Mouse (Mus musculus) olfactory bulb, adult 2 months (tissue): Measurements from ENCODE around the gene Dse. TPM values are rescaled to one million over a fixed set of nuclear protein-coding genes. Genes with fewer than 3 reads are reported as not detected.

Experiments used
- H3K27ac ChIP-seq: fragments of 200-500 bp; 2 replicates; pipeline ENCODE4 v1.5.1; 2012; ENCODE audit warnings: low read depth, low read length; ENCODE audit not compliant: insufficient read depth
- H3K4me1 ChIP-seq: fragments of 200-500 bp; 2 replicates; pipeline ENCODE4 v1.6.1; 2012; ENCODE audit warnings: low read length; ENCODE audit not compliant: control insufficient read depth, insufficient read depth
- H3K4me3 ChIP-seq: fragments of 200-500 bp; 2 replicates; pipeline ENCODE4 v1.5.1; 2012; ENCODE audit warnings: mild to moderate bottlenecking, low read depth, low read length, moderate library complexity; ENCODE audit not compliant: insufficient read depth
- CTCF ChIP-seq: fragments of 200-500 bp; IDR thresholded peaks from 2 replicates; pipeline ENCODE4 v1.5.1; 2012; ENCODE audit warnings: low read depth, mild to moderate bottlenecking, low read length, moderate library complexity; ENCODE audit not compliant: insufficient read depth
- POLR2A ChIP-seq: fragments of 200-500 bp; IDR thresholded peaks from 2 replicates; pipeline ENCODE4 v1.6.1; 2012; ENCODE audit warnings: mild to moderate bottlenecking, low read depth, low read length, moderate library complexity; ENCODE audit not compliant: insufficient read depth
- WGBS: fragments of 180-500 bp; shearing (Covaris S2); methylation state at CpG from one replicate; pipeline ENCODE4 v1.1.7; 2018; 5-methylcytosine and 5-hydroxymethylcytosine counted together
- polyA plus RNA-seq: library from polyadenylated mRNA; stranded (reverse); fragments of >200 nt; gene quantifications from 2 replicates; pipeline ENCODE4 v1.2.4, GENCODE M21; 2012; ENCODE audit warnings: low replicate concordance; ENCODE audit not compliant: missing spikeins, insufficient read depth, insufficient read length

Dse gene
- polyA plus RNA-seq, 1 experiment, result not detected

DNA sequence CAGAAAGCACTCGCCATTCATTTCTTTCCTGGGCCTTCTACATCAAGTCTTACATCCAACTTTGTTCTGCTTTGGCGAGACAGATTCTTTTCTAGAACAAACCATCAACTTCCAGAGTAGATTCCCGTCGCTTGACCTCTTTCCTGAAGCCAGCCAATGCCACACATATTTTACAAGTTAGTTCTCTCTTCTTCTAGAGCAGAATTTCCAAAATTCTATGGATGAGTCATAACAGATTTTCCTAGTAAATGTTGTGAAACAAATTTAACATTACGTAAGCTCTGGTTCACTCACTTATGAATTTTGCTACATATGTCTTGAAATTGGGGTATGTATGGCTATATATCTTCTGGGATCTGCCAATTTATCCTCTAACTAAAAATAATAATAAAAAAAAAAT is 13.0 kb downstream of the Dse start:
- Histone ChIP-seq H3K27ac (no peak overlapping the region), H3K4me3 (no peak overlapping the region), H3K4me1 (no peaks in the 10 kb centered on the region)
- TF ChIP-seq POLR2A (no peak), CTCF (no peak)
- 93% methylated on average over 5 of the region's 5 CpGs for WGBS

- TF ChIP-seq CTCF, result no peak
- TF ChIP-seq POLR2A, result no peak
- 72% methylated on average over 10 of the region's 10 CpGs for WGBS
- no peak overlapping the region for H3K4me3 ChIP-seq
- peaks cover 7% of the 10 kb centered on the region for H3K4me1 ChIP-seq
- H3K27ac ChIP-seq, result no peak overlapping the region; the same call in 1 of the 2 replicates
Observed at GRCm38 (mm10) chr10:34186571-34187260, 20.8 kb downstream of the Dse start.

GRCm38 (mm10) chr10:34185556-34185955 is 22.0 kb downstream of the Dse start:
- no peak overlapping the region for H3K27ac ChIP-seq
- 40% methylated on average over 4 of the region's 4 CpGs for WGBS

DNA sequence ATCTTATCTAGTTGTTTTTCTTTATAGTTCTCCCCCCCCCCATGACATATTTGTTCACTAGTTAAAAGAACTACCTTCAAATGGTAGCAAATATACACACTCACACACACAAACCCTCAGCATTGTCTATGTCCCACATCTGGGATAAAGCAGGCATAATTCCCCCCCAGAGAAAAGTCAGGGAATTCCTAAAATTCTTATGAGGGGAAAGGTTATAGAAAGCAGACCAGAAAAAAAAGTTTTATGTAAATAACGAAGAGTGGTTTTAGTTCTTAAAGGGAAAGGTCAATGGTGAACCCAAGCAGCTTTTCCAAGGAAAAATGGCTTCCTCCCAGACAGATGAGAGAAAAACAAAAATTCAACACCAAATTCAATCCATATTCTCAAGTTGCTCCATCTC is 22.6 kb downstream of the Dse start:
- no peak overlapping the region for H3K4me3 ChIP-seq
- WGBS, result 83% methylated on average over 1 of the region's 1 CpGs
- H3K27ac ChIP-seq, result no peak overlapping the region
- H3K4me1 ChIP-seq, result peaks cover 7% of the 10 kb centered on the region
- no peak for TF ChIP-seq CTCF
- TF ChIP-seq POLR2A, result no peak

More at GRCm38 (mm10) chr10:34185556-34185955, 22.0 kb downstream of the Dse start:
- TF ChIP-seq POLR2A (no peak), CTCF (no peak)
- Histone ChIP-seq H3K4me3 (no peak overlapping the region), H3K4me1 (peaks cover 7% of the 10 kb centered on the region)

- 84% methylated on average over 7 of the region's 7 CpGs for whole genome bisulfite sequencing
- TF ChIP-seq POLR2A, result no peak
- no peak for TF ChIP-seq CTCF
- H3K4me1 ChIP-seq, result peaks cover 7% of the 10 kb centered on the region
- no peak overlapping the region for H3K27ac ChIP-seq
- H3K4me3 ChIP-seq, result no peak overlapping the region
Observed at GRCm38 (mm10) chr10:34183731-34184130, 23.8 kb downstream of the Dse start.

- 48% methylated on average over 8 of the region's 8 CpGs for WGBS
- TF ChIP-seq POLR2A (no peak), CTCF (no peak)
- Histone ChIP-seq H3K4me3 (no peak overlapping the region), H3K27ac (no peak overlapping the region), H3K4me1 (peaks cover 4% of the 10 kb centered on the region)
Observed at GRCm38 (mm10) chr10:34175870-34176606, 31.5 kb downstream of the Dse start.

GRCm38 (mm10) chr10:34172663-34173282 is 34.7 kb downstream of the Dse start:
- H3K4me1 ChIP-seq, result peaks cover 4% of the 10 kb centered on the region
- no peak for TF ChIP-seq CTCF
- no peak for TF ChIP-seq POLR2A
- 88% methylated on average over 4 of the region's 4 CpGs for WGBS
- no peak overlapping the region for H3K27ac ChIP-seq
- H3K4me3 ChIP-seq, result no peak overlapping the region

- H3K4me1 ChIP-seq, result peaks cover 4% of the 10 kb centered on the region
- H3K27ac ChIP-seq, result no peak overlapping the region
- TF ChIP-seq CTCF (no peak), POLR2A (no peak)
- no peak overlapping the region for H3K4me3 ChIP-seq
- 93% methylated on average over 4 of the region's 4 CpGs for WGBS
Observed at GRCm38 (mm10) chr10:34171660-34172059, 35.9 kb downstream of the Dse start.

GRCm38 (mm10) chr10:34171191-34171590 is 36.3 kb downstream of the Dse start:
- TF ChIP-seq POLR2A (no peak), CTCF (no peak)
- Histone ChIP-seq H3K4me1 (peaks cover under 1% of the 10 kb centered on the region), H3K4me3 (no peak overlapping the region), H3K27ac (no peak overlapping the region)
- 99% methylated on average over 3 of the region's 3 CpGs for whole genome bisulfite sequencing
